Mouse (Mus musculus) heart, embryonic 10.5 days (tissue): ENCODE data around the gene Hist1h2be. TPM values are rescaled to one million over a fixed set of nuclear protein-coding genes. Genes with fewer than 3 reads are reported as not detected.
"Not testable (repeated sequence)": the region's sequence is repeated elsewhere in the genome, so short reads cannot be mapped to it uniquely, and the experiment has no call there.

Source experiments
- DNase-seq: peaks from one replicate; pipeline ENCODE4 v3.0.0-alpha.2; 2017; ENCODE audit warnings: low spot score
- H3K27ac ChIP-seq: fragments of 300-500 bp; sonication (generic); 2 replicates; pipeline ENCODE4 v1.5.1; 2016; ENCODE audit warnings: mild to moderate bottlenecking
- H3K27me3 ChIP-seq: fragments of 300-500 bp; sonication (generic); 2 replicates; pipeline ENCODE4 v1.6.1; 2016; ENCODE audit warnings: mild to moderate bottlenecking; ENCODE audit not compliant: poor library complexity, insufficient read depth, severe bottlenecking
- H3K36me3 ChIP-seq: fragments of 300-500 bp; sonication (generic); 2 replicates; pipeline ENCODE4 v1.6.1; 2016; ENCODE audit warnings: mild to moderate bottlenecking, moderate library complexity
- H3K4me1 ChIP-seq: fragments of 300-500 bp; sonication (generic); 2 replicates; pipeline ENCODE4 v1.6.1; 2016; ENCODE audit warnings: mild to moderate bottlenecking
- H3K4me3 ChIP-seq: fragments of 300-500 bp; sonication (generic); 2 replicates; pipeline ENCODE4 v1.5.1; 2016; ENCODE audit warnings: mild to moderate bottlenecking, moderate library complexity
- H3K9me3 ChIP-seq: fragments of 300-500 bp; sonication (generic); 2 replicates; pipeline ENCODE4 v1.6.1; 2016; ENCODE audit warnings: mild to moderate bottlenecking, moderate library complexity
- WGBS: fragments of 180-500 bp; shearing (Covaris S2); methylation state at CpG from one replicate; pipeline ENCODE4 v1.1.7; 2016; 5-methylcytosine and 5-hydroxymethylcytosine counted together
- polyA plus RNA-seq: library from polyadenylated mRNA; unstranded; fragments of >200 nt; fragmentation: Nextera tagmentation; extraction: Ambion mirVana; gene quantifications from 2 replicates; pipeline ENCODE4 v1.2.1, GENCODE M21; 2016

The Hist1h2be gene
- polyA plus RNA-seq, 1 experiment from 2014 or later: 1.9 TPM

DNA sequence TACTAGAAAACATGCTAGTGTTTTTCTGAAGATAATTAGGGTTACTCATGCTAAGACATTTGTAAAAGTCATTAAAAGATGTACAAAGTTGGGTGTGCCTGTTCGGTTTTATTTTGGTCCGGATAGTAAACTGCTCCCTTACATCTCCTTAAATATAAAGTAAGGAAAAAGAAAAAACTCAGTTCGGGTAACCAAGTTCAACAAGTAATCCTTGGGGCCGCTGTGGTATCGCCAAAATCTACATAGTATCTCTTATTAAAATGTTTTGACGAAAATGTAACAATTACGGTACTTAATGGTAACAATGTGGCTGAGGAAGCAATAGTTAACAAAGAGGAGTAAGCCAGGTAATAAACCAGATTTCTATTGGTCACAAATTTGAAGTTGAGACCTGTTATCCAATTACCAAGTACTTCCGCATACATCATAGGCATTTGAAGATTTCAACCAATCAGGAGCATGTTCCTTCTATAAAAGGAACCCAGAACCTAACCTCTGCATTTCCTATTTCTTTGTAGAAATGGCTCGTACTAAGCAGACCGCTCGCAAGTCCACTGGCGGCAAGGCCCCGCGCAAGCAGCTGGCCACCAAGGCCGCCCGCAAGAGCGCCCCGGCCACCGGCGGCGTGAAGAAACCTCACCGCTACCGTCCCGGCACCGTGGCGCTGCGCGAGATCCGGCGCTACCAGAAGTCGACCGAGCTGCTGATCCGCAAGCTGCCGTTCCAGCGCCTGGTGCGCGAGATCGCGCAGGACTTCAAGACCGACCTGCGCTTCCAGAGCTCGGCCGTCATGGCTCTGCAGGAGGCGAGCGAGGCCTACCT, 76.7 kb downstream of the Hist1h2be start, which contains the start of gene Hist1h3f:
Gene Hist1h3f (plus strand): TSS at position 88 of the 822 bp plus-strand sequence.
- H3K4me3 ChIP-seq: peak within 1 kb of the TSS; percentile 59
- under 1% methylated on average over 29 of the region's 45 CpGs for WGBS
- DNase-seq: peak; percentile 87
- peak within 1 kb of the TSS; percentile 93 for H3K27ac ChIP-seq
- no peaks in the 10 kb centered on the region for H3K27me3 ChIP-seq
- H3K36me3 ChIP-seq: no peaks in the 10 kb centered on the region
- no peaks in the 10 kb centered on the region; the same call in 1 of the 2 replicates for H3K4me1 ChIP-seq
- H3K9me3 ChIP-seq: no peaks in the 10 kb centered on the region

DNA sequence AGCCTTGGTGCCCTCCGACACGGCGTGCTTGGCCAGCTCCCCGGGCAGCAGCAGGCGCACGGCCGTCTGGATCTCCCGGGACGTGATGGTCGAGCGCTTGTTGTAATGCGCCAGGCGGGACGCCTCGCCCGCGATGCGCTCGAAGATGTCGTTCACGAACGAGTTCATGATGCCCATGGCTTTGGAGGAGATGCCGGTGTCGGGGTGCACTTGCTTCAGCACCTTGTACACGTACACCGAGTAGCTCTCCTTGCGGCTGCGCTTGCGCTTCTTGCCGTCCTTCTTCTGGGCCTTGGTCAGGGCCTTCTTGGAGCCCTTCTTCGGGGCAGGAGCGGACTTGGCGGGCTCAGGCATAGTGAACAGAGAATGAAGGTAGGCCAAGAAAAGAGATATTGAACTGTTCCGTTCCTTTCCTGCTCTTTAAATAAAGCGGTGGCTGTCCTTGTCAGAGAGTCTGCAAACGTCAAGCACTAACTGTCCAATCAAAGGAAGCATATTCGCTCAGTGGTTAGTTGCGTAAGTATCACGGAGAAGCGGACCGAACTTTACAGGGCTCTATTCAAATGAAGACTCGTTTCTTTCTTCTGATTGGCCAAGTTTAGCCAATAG, 77.8 kb downstream of the Hist1h2be start, which contains the start of gene Hist1h2bh:
Gene Hist1h2bh (minus strand): TSS at position 394 of the 609 bp plus-strand sequence.
- not testable (repeated sequence) for H3K4me1 ChIP-seq, H3K36me3 ChIP-seq, H3K27me3 ChIP-seq, H3K9me3 ChIP-seq
- peak; percentile 92 for DNase-seq
- under 1% methylated on average over 38 of the region's 42 CpGs for WGBS
- Histone ChIP-seq H3K27ac (peak within 1 kb of the TSS; percentile 93), H3K4me3 (peak within 1 kb of the TSS; percentile 59)

DNA sequence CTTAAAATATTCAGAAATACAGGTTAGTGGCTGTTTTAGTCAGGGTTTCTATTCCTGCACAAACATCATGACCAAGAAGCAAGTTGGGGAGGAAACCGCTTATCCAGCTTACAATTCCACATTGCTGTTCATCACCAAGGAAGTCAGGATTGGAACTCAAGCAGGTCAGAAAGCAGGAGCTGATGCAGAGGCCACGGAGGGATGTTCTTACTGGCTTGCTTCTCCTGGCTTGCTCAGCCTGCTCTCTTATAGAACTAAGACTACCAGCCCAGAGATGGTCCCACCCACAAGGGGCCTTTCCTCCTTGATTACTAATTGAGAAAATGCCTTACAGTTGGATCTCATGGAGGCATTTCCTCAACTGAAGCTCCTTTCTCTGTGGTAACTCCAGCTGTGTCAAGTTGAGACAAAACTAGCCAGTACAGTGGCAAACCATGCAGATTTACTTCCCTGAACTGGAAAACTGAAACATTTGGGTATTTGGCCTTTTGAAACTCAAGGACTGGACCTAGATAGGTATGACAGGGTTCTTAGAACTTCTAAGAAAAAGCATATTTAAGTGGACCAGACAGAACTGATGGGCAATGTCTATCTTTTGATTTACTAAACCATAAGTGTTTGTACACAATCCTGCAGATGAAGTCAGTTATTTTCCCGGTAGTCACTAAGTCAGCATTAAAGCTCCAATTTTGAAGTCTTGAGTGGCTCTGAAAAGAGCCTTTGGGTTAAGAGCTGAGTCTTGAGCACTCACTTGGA, 78.5 kb downstream of the Hist1h2be start:
- not testable (repeated sequence) for H3K9me3 ChIP-seq, H3K4me1 ChIP-seq, H3K36me3 ChIP-seq, H3K27me3 ChIP-seq, DNase-seq
- H3K27ac ChIP-seq: peak overlapping the region; percentile 93
- 10% methylated on average over 3 of the region's 3 CpGs for WGBS
- peak overlapping the region; percentile 59 for H3K4me3 ChIP-seq

DNA sequence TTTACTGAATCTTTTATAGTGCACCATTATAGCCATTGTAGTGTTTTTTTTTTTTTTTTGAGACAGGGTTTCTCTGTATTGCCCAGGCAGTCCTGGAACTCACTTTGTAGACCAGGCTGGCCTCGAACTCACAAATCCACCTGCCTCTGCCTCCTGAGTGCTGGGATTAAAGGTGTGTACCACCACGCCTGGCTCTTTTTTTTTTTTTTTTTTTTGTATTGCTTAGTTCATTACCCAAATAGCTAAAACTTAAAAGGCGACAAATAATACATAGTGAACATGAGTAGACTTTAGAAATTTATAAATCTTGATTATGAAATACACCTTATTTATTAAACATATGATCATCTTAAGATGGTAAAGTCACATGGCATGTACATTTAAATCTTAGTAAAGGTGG, 79.4 kb downstream of the Hist1h2be start:
- Histone ChIP-seq H3K4me1 (peaks cover 8% of the 10 kb centered on the region; the same call in 1 of the 2 replicates), H3K27ac (no peak overlapping the region), H3K27me3 (no peaks in the 10 kb centered on the region), H3K9me3 (no peaks in the 10 kb centered on the region), H3K36me3 (no peaks in the 10 kb centered on the region), H3K4me3 (no peak overlapping the region)
- WGBS: 88% methylated on average over 3 of the region's 3 CpGs
- no peak for DNase-seq

DNA sequence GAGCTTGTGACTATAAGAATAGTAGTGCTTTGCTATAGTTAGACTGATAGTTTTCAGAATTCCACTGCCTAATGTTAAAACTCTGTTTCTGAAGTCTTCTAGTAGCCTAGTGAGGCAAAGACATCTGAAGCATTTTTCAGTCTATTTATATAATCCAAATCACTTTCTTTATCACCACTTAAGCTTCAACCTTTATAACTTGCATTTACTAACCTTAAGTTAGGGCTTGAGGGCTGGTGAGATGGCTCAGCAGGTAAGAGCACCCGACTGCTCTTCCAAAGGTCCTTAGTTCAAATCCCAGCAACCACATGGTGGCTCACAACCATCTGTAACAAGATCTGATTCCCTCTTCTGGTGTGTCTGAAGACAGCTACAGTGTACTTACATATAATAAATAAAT, 81.1 kb downstream of the Hist1h2be start:
- not testable (repeated sequence) for H3K9me3 ChIP-seq, H3K4me3 ChIP-seq, H3K36me3 ChIP-seq, DNase-seq, H3K27me3 ChIP-seq, H3K27ac ChIP-seq
- peaks cover 12% of the 10 kb centered on the region; the same call in 1 of the 2 replicates for H3K4me1 ChIP-seq
- 71% methylated on average over 1 of the region's 1 CpGs for WGBS

DNA sequence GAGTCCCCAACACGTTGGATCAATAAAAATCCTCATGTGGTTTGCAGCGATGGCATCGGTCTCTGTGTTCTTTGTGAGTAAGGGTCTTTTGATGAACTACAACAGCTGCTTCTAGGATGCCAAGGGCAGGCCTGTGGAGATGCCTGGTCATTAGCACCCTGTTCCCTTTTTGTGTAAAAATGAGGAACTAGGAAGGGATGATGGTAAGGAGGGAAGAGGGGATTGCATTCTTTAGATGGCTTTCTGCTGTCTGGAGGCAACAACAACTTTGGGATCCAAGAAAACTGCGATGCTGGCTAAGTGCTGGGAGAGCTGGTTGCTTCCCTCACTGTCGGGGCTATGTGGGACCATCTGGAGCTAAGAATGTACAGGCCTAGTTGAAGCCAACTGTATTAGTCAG, 82.7 kb downstream of the Hist1h2be start:
- no peaks in the 10 kb centered on the region for H3K36me3 ChIP-seq

DNA sequence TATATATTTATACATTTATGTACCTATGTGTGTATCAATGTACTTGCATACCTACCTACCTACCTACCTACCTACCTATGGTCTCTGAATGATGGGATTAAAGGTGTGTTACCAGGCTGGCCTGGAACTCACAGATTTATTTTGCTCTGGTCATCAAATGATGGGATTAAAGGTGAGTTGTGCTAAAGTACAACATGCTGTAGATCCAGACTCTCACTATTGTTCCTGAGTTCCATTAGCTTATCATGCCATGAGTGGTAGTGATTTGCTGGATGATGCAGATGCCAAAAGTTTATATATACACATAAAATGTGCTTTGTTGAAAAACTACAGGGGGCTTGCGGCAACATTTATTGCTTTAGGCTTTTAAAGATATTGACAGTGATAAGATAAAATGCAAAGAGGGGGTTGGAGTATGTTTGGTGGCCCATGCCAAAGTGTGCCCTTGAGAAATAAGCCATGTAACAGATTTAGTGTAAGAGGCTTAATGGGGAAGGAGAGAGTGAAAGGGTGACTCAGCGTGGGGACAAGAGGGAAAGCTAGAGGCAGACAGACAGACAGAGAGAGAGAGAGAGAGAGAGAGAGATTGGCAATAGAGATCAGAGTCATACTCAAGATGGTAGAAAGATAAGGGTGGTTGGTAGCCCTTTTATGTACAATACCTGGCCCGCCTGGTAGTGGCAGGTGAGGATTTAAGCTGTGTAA, 83.8 kb downstream of the Hist1h2be start:
- no peaks in the 10 kb centered on the region for H3K36me3 ChIP-seq
- DNase-seq: no peak
- peaks cover 27% of the 10 kb centered on the region for H3K4me1 ChIP-seq
- no peaks in the 10 kb centered on the region for H3K27me3 ChIP-seq
- H3K4me3 ChIP-seq: peak overlapping the region; percentile 67
- H3K9me3 ChIP-seq: no peaks in the 10 kb centered on the region
- H3K27ac ChIP-seq: no peak overlapping the region
- WGBS: 81% methylated on average over 3 of the region's 3 CpGs

More for the DNA sequence above, 82.7 kb downstream of the Hist1h2be start:
- Histone ChIP-seq H3K4me1 (peaks cover 20% of the 10 kb centered on the region; the same call in 1 of the 2 replicates), H3K27ac (no peak overlapping the region), H3K4me3 (no peak overlapping the region), H3K27me3 (no peaks in the 10 kb centered on the region), H3K9me3 (no peaks in the 10 kb centered on the region)
- DNase-seq: no peak
- 86% methylated on average over 5 of the region's 5 CpGs for WGBS

DNA sequence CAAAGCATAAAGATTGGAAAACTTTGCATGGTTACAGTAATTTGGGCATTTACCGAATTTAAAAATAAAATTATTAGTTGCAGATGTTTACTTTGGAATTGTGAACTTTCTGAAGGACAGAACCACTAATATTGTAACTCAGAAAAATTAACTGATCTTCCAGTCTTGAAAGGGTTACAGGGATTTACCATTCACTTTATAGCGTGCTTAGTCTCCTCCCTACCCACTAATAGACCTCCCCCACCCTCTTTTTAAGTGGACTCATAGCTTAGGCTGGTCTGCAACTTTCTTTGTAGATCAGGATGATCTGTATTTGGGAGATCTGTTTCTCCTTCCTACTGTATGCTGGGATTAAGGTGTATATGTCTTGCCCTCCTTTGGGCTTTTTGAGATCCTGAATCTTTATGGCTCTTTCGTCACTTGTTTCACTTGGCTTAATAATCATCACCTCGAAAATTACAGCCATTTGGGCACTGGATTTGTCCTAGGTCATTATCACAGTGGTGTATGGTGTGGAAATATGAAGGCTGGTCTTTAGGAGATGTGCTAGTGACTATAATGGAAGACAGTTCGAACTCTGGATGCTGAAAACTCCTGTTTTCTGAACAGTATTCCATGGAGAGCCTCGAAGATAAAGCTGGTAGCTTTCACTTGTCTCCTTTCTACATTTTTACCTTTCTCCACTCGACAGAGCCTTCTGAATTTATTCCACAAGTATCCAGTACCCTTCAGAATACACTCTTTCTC, 84.7 kb downstream of the Hist1h2be start:
- no peak for DNase-seq
- Histone ChIP-seq H3K36me3 (no peaks in the 10 kb centered on the region), H3K4me1 (peaks cover 29% of the 10 kb centered on the region), H3K9me3 (no peaks in the 10 kb centered on the region), H3K4me3 (peak overlapping the region; percentile 67), H3K27me3 (no peaks in the 10 kb centered on the region), H3K27ac (peak overlapping the region; percentile 95)
- 28% methylated on average over 7 of the region's 7 CpGs for WGBS

DNA sequence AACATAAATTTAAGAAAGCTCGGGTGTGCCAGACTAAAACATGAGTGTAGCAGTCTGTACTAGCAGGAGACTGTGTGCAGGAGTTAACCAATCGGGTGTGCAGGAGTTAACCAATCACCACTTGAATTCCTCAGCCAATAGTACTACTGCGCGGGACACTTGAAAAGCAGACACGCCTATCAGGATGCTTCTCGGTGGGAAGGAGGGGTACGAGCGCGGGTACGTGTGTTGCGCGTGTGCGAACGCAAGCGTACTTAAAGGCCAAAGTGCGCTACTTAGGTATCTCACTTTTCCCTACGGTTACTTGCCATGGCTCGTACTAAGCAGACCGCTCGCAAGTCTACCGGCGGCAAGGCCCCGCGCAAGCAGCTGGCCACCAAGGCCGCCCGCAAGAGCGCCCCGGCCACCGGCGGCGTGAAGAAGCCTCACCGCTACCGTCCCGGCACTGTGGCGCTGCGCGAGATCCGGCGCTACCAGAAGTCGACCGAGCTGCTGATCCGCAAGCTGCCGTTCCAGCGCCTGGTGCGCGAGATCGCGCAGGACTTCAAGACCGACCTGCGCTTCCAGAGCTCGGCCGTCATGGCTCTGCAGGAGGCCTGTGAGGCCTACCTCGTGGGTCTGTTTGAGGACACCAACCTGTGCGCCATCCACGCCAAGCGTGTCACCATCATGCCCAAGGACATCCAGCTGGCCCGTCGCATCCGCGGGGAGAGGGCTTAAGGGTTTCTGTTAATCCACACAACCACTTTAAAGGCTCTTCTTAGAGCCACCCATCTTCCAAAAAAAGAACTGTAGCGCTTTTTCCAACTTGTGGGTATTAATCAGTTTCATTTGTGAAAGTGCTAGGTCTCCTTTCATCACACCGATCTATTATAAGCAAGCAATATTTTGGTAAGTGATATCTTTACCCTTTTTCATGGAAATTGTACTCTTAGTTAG, 85.5 kb downstream of the Hist1h2be start, which contains the start of gene Hist1h3g:
Gene Hist1h3g (plus strand): TSS at position 286 of the 939 bp plus-strand sequence.
- under 1% methylated on average over 53 of the region's 62 CpGs for WGBS
- Histone ChIP-seq H3K4me1 (peaks cover 29% of the 10 kb centered on the region), H3K4me3 (peak within 1 kb of the TSS; percentile 67), H3K27ac (peak within 1 kb of the TSS; percentile 95)
- not testable (repeated sequence) for H3K9me3 ChIP-seq, H3K27me3 ChIP-seq, H3K36me3 ChIP-seq
- DNase-seq: peak; percentile 98

DNA sequence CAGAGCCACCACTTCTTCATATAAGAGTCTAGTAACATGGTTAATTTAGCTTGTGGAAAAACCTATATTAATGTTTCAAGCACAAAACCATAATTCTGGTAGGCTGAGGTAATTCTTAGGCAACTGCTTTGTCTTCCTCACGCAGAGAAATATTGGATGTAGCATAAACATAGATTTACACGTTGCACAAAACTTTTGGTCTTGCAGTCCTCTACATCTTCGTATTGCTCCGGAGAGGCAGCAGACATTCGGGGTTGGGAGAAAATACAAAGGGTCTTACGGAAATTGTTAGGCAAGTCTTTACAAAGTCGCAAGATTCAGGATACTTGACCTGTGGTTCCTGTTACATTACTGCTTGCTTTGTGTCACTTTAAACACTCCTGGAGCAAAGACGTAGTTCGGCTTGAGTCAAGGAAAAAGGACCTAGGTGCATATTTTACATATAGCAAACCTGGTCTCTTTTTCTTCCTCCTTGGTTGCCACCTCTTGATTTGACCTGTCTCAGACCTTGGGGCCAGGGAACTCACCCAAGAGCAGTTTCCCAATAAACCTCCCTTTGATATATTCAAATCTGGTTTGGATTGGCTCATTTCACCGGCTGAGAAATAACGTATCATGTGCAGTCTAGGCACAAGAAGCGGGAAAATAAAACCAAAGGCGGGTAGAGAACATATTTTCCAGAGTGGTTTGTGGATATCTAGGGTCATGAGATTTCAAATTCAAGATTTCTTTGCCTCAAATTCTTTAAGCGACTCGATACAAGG, 86.4 kb downstream of the Hist1h2be start:
- peak overlapping the region; percentile 95 for H3K27ac ChIP-seq
- no peak for DNase-seq
- H3K9me3 ChIP-seq: no peaks in the 10 kb centered on the region
- H3K4me3 ChIP-seq: peak overlapping the region; percentile 67
- WGBS: 3% methylated on average over 15 of the region's 15 CpGs
- H3K36me3 ChIP-seq: no peaks in the 10 kb centered on the region
- peaks cover 29% of the 10 kb centered on the region for H3K4me1 ChIP-seq
- no peaks in the 10 kb centered on the region for H3K27me3 ChIP-seq
